Mouse (Mus musculus) midbrain, embryonic 10.5 days (tissue): ENCODE measurements around the gene Areg. TPM values are rescaled to one million over a fixed set of nuclear protein-coding genes. Genes with fewer than 3 reads are reported as not detected.

Experiments used
- polyA plus RNA-seq: library from polyadenylated mRNA; unstranded; fragments of >200 nt; fragmentation: Nextera tagmentation; extraction: Ambion mirVana; gene quantifications from 2 replicates; pipeline ENCODE4 v1.2.1, GENCODE M21; 2016

Gene Areg
- polyA plus RNA-seq, 1 experiment from 2014 or later = not detected

Other genes starting within 250 kb of the Areg start
- not detected in 2 replicates for gene Cxcl1, start 248.4 kb upstream of the Areg start, polyA plus RNA-seq
- gene Cxcl2, start 235.7 kb upstream of the Areg start, polyA plus RNA-seq = not detected in 2 replicates
- 68.4 and 73.0 TPM in 2 replicates for gene Mthfd2l, start 208.5 kb upstream of the Areg start, polyA plus RNA-seq
- 0.21 and 0.22 TPM in 2 replicates for gene Epgn, start 112.1 kb upstream of the Areg start, polyA plus RNA-seq
- gene Ereg, start 65.0 kb upstream of the Areg start, polyA plus RNA-seq = not detected in 2 replicates